Mouse (Mus musculus) liver, embryonic 13.5 days (tissue): ENCODE measurements around the gene Oxsm. TPM values are rescaled to one million over a fixed set of nuclear protein-coding genes. Genes with fewer than 3 reads are reported as not detected.
A peak's percentile ranks its signal among the peaks of the same experiment; 100 is the strongest.

Source experiments
- ATAC-seq: fragments of 200-750 bp; cut with Nextera tagmentation; 2 replicates; pipeline ENCODE4 v1.8.0; 2017; ENCODE audit warnings: low read depth, mild to moderate bottlenecking, moderate number of reproducible peaks, moderate library complexity
- DNase-seq: peaks from one replicate; pipeline ENCODE4 v3.0.0; 2022
- H3K27ac ChIP-seq: fragments of 300-500 bp; sonication (generic); 2 replicates; pipeline ENCODE4 v1.5.1; 2015; ENCODE audit warnings: moderate library complexity, mild to moderate bottlenecking, inconsistent platforms
- H3K27me3 ChIP-seq: fragments of 300-500 bp; sonication (generic); 2 replicates; pipeline ENCODE4 v1.6.1; 2015; ENCODE audit warnings: mild to moderate bottlenecking, inconsistent platforms
- H3K36me3 ChIP-seq: fragments of 300-500 bp; sonication (generic); 2 replicates; pipeline ENCODE4 v1.6.1; 2015; ENCODE audit warnings: mild to moderate bottlenecking, inconsistent platforms
- H3K4me1 ChIP-seq: fragments of 300-500 bp; sonication (generic); replicated peaks from 2 replicates; pipeline ENCODE4 v1.6.1; 2015; ENCODE audit warnings: inconsistent platforms
- H3K4me2 ChIP-seq: fragments of 300-500 bp; sonication (generic); 2 replicates; pipeline ENCODE4 v1.6.1; 2015; ENCODE audit warnings: inconsistent platforms, mild to moderate bottlenecking, moderate library complexity
- H3K4me3 ChIP-seq: fragments of 300-500 bp; sonication (generic); replicated peaks from 2 replicates; pipeline ENCODE4 v1.5.1; 2015; ENCODE audit warnings: mild to moderate bottlenecking, inconsistent platforms
- H3K9ac ChIP-seq: fragments of 300-500 bp; sonication (generic); 2 replicates; pipeline ENCODE4 v1.6.1; 2015; ENCODE audit warnings: mild to moderate bottlenecking, inconsistent platforms
- H3K9me3 ChIP-seq: fragments of 300-500 bp; sonication (generic); replicated peaks from 2 replicates; pipeline ENCODE4 v1.6.1; 2016; ENCODE audit warnings: inconsistent platforms
- WGBS: fragments of 180-500 bp; shearing (Covaris S2); methylation state at CpG from one replicate; pipeline ENCODE4 v1.1.7; 2015; ENCODE audit not compliant: insufficient replicate concordance; 5-methylcytosine and 5-hydroxymethylcytosine counted together
- polyA plus RNA-seq: library from polyadenylated mRNA; unstranded; fragments of >200 nt; fragmentation: Nextera tagmentation; extraction: Ambion mirVana; gene quantifications from 2 replicates; pipeline ENCODE4 v1.2.1, GENCODE M21; 2015

The Oxsm gene
- polyA plus RNA-seq, 1 experiment from 2014 or later = 2.2 TPM

DNA sequence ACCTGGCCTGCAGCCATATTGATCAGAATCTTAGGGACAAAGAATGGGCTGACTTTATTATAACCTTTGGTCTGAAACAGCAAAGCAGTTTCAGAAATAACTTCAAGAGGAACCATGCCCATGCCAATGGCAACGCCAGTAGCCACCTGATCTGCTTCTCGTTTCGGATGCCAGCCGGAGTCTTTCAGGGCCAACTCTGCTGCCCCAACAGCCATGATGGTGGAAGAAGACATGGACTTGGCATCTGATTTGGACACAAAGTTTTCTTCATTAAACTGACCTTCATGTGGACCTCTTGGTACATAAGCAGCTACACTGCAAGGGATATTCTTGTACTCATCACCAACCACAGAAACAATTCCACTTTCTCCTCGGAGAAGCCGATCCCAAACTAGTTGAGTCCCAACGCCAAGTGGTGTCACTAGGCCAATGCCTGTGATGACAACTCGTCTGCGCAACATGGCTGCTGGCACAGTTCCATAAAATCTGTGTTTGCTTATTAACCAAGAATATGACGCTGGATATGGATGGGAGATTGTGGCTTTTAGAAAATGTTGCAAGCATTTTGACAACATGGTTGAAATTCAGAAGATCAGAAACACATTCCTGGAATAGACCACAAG is 7.3 kb downstream of the Oxsm start:
- ATAC-seq = no peak
- Histone ChIP-seq H3K9me3 (peaks cover 4% of the 10 kb centered on the region), H3K27me3 (no peaks in the 10 kb centered on the region), H3K9ac (peak overlapping the region; percentile 83), H3K27ac (peak overlapping the region; percentile 95), H3K36me3 (0 out of 2 replicates have a peak, but pooled peaks cover 3% of the 10 kb centered on the region), H3K4me3 (peak overlapping the region; percentile 72), H3K4me2 (peak overlapping the region; percentile 79), H3K4me1 (peaks cover 57% of the 10 kb centered on the region)
- no peak for DNase-seq
- WGBS = 90% methylated on average over 10 of the region's 10 CpGs

DNA sequence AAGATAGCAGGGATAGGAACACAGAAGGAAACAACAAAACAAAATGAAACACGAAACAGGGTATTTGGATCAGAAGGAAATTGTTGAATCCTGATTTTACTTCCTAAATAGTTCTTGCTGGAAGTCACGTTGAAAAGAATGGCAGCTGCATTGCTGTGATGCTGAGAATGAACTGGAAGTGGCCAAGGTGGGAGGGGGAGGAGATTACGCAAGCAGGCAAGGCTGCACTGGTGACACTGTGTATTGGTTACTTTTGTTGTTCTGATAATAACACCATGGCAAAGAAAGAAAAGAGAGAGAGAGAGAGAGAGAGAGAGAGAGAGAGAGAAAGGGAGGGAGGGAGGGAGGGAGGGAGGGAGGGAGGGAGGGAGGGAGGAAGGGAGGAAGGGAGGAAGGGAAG is 13.1 kb downstream of the Oxsm start:
- ATAC-seq (no peak), DNase-seq (no peak)
- Histone ChIP-seq H3K9ac (no peak overlapping the region), H3K4me2 (no peak overlapping the region), H3K27me3 (peaks cover 3% of the 10 kb centered on the region; the same call in 1 of the 2 replicates), H3K27ac (no peak overlapping the region), H3K36me3 (0 out of 2 replicates have a peak, but pooled peaks cover 3% of the 10 kb centered on the region), H3K4me1 (0 out of 2 replicates have a peak, but pooled peaks cover 9% of the 10 kb centered on the region), H3K9me3 (peaks cover 5% of the 10 kb centered on the region), H3K4me3 (no peak overlapping the region)
- WGBS = 56% methylated on average over 3 of the region's 3 CpGs

DNA sequence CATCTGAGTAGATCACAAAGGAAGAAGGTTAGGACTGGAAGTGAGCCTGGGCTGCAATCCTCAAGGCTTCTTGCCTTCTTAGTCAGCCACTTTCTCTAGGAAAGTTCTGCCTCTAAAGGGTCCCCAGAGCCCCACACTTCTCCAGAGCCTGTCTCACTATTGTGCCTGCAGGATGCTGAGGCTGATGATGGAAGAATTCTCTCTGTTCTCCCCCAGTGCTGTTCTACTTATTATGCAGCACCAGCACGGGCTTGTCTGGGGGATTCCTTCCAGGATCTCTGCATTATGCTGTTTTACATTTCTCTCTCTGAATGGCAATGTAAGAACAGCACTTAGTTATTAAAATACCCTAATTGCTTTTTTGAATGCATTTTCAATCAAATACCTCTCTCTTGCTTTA is 16.1 kb downstream of the Oxsm start:
- H3K9ac ChIP-seq = no peak overlapping the region
- peaks cover 3% of the 10 kb centered on the region; the same call in 1 of the 2 replicates for H3K27me3 ChIP-seq
- no peaks in the 10 kb centered on the region for H3K4me1 ChIP-seq
- no peak overlapping the region for H3K27ac ChIP-seq
- H3K4me3 ChIP-seq = no peak overlapping the region
- no peaks in the 10 kb centered on the region for H3K36me3 ChIP-seq
- H3K9me3 ChIP-seq = peaks cover 5% of the 10 kb centered on the region
- H3K4me2 ChIP-seq = no peak overlapping the region
- ATAC-seq (no peak), DNase-seq (no peak)
- WGBS = 39% methylated on average over 1 of the region's 1 CpGs

DNA sequence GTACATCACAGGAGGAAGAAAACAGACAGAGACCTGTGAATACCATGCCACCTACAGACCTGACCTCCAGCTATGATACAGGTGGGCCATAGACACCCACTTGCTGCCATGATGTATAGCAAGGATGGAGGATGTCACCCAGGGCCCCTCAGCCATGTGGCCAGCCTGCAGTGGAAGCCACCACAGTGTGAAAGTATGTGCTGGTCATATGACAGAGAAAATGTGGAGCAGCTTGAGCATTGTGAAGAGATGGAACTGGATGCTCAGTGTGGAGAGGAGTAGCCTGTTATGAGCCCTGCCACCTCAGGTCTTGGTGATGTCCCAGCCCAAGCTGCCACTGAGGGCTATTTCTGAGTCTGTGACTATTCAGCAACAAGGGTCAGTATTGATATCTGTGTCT is 19.0 kb downstream of the Oxsm start:
- H3K36me3 ChIP-seq = no peaks in the 10 kb centered on the region
- peaks cover 3% of the 10 kb centered on the region; the same call in 1 of the 2 replicates for H3K27me3 ChIP-seq
- DNase-seq (no peak), ATAC-seq (no peak)
- H3K9me3 ChIP-seq = no peaks in the 10 kb centered on the region
- no peaks in the 10 kb centered on the region for H3K4me1 ChIP-seq
- H3K9ac ChIP-seq = no peak overlapping the region
- no peak overlapping the region for H3K4me2 ChIP-seq
- H3K27ac ChIP-seq = no peak overlapping the region
- no peak overlapping the region for H3K4me3 ChIP-seq

DNA sequence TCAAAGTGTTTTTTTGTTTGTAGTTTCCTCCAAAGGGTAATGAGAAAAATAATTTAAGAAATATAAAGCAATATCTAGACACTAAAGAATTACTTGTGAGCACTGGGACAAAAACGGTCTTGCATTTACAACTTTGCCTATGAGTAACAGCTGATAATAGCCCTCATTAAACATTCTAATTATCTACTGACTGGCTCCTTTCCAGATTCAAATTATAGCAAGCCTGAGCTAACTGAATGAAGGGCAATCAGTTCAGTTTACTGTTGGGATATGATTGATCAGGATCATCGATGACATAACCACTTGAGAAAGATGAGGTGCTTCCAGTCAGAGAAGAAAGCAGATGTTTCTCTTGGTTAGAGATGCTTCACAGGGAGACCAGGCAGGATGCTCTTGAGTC is 20.2 kb downstream of the Oxsm start:
- H3K27ac ChIP-seq = no peak overlapping the region
- H3K4me1 ChIP-seq = no peaks in the 10 kb centered on the region
- 67% methylated on average over 2 of the region's 2 CpGs for WGBS
- no peaks in the 10 kb centered on the region for H3K9me3 ChIP-seq
- DNase-seq (no peak), ATAC-seq (no peak)
- no peak overlapping the region for H3K4me2 ChIP-seq
- no peak overlapping the region for H3K9ac ChIP-seq
- no peak overlapping the region for H3K4me3 ChIP-seq
- no peaks in the 10 kb centered on the region for H3K36me3 ChIP-seq
- H3K27me3 ChIP-seq = peaks cover 3% of the 10 kb centered on the region; the same call in 1 of the 2 replicates

DNA sequence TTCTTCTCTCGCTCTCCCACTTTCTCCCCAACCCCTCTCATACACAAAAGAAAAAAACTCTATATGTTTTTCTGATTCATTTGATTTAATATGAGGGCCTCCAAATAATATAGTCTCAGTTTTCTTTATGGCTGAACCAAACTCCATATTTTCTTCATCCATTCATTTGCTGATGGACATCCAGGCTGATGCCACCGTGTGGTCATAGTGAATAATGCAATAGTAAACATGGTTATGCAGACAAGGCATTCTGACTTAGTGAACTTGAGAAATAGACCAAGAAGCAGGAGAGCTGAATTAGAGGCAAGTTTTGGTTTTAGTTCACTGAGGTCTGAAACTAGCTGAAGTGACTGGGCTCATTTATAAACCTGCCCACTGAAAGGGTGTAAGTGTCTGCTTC is 30.6 kb downstream of the Oxsm start:
- Histone ChIP-seq H3K4me1 (no peaks in the 10 kb centered on the region), H3K27me3 (no peaks in the 10 kb centered on the region), H3K4me2 (no peak overlapping the region), H3K9me3 (no peaks in the 10 kb centered on the region), H3K36me3 (no peaks in the 10 kb centered on the region), H3K27ac (no peak overlapping the region), H3K4me3 (no peak overlapping the region), H3K9ac (no peak overlapping the region)
- DNase-seq (no peak), ATAC-seq (no peak)
- WGBS = 44% methylated on average over 2 of the region's 2 CpGs

DNA sequence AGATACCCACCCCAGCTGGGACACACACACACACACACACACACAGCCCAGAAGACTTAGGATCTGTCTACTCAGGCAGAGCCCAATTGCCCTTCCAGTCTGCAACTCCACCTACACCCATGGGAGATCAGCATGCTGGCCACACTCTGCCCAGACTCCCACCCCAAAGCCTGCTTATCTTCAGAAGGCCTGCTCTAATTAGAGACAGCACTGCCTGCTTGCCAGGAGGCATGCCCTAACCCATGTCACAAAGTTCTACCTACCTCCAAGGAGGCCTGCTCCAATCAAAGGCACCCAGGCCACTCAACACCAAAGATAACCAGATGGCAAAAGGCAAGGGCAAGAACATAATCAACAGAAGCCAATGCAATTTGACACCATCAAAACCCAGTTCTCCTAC is 41.9 kb downstream of the Oxsm start:
- H3K36me3 ChIP-seq = no peaks in the 10 kb centered on the region
- DNase-seq = no peak
- ATAC-seq = peak; percentile 48; the same call in 1 of the 2 replicates
- no peak overlapping the region for H3K9ac ChIP-seq
- no peak overlapping the region for H3K4me3 ChIP-seq
- H3K4me1 ChIP-seq = no peaks in the 10 kb centered on the region
- H3K4me2 ChIP-seq = no peak overlapping the region
- H3K27me3 ChIP-seq = no peaks in the 10 kb centered on the region
- H3K9me3 ChIP-seq = no peaks in the 10 kb centered on the region
- H3K27ac ChIP-seq = no peak overlapping the region

DNA sequence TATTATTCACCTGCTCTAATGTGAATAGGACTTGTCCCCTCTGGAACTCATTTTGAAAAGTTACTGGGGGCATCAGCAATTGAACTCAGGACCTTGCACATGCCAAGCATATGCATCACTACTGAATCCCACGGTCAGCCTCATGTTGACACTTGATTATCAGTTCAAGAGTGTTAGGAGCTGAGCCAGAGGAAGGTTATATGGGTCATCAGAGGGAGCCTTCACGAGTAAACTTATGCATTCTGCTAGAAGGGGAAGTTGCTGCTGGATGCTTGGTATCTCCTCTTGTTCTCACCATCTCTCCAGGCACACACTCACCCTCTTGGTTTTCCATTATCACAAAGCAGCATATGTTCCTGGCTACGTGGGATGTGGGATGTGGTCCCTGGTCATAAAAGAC is 47.9 kb downstream of the Oxsm start:
- Histone ChIP-seq H3K27ac (no peak overlapping the region), H3K4me1 (no peaks in the 10 kb centered on the region), H3K4me3 (no peak overlapping the region), H3K9ac (no peak overlapping the region), H3K9me3 (no peaks in the 10 kb centered on the region), H3K36me3 (no peaks in the 10 kb centered on the region), H3K4me2 (no peak overlapping the region), H3K27me3 (no peaks in the 10 kb centered on the region)
- DNase-seq (no peak), ATAC-seq (no peak)
- 8% methylated on average over 3 of the region's 3 CpGs for WGBS

DNA sequence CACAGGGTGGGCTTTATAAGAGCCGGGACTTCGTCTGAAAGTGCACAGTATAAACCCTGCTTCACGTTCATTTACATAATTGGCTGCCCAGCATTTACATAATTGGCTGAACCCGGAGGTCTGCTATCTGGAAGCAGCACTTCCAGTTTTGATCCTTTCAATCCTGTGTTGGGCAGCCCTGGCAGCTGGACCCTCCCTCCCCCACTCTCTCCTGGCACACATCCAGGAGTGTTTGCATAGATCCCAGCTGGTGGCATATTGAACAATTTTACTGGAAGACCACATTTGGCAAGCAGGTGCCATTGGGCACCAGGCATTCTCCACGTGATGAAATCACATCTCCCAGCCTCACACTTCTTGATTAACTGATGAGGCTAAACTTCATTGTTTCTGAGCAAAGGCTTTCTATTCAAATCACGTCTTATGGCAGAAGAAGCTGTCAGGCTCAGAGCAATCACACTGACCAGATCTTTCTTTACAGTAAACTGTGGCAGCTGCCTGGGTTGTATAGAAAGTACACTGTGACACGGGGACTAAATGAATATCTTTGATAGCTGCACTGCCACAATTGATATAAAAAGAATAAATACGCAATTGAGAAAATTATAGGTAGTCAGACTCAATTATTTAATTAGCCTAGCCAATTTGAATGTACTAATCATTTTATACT is 48.5 kb downstream of the Oxsm start:
- Histone ChIP-seq H3K27me3 (no peaks in the 10 kb centered on the region), H3K4me3 (no peak overlapping the region), H3K9ac (no peak overlapping the region), H3K4me2 (no peak overlapping the region), H3K4me1 (no peaks in the 10 kb centered on the region), H3K27ac (no peak overlapping the region), H3K9me3 (no peaks in the 10 kb centered on the region), H3K36me3 (no peaks in the 10 kb centered on the region)
- ATAC-seq (no peak), DNase-seq (no peak)
- 48% methylated on average over 8 of the region's 8 CpGs for WGBS

DNA sequence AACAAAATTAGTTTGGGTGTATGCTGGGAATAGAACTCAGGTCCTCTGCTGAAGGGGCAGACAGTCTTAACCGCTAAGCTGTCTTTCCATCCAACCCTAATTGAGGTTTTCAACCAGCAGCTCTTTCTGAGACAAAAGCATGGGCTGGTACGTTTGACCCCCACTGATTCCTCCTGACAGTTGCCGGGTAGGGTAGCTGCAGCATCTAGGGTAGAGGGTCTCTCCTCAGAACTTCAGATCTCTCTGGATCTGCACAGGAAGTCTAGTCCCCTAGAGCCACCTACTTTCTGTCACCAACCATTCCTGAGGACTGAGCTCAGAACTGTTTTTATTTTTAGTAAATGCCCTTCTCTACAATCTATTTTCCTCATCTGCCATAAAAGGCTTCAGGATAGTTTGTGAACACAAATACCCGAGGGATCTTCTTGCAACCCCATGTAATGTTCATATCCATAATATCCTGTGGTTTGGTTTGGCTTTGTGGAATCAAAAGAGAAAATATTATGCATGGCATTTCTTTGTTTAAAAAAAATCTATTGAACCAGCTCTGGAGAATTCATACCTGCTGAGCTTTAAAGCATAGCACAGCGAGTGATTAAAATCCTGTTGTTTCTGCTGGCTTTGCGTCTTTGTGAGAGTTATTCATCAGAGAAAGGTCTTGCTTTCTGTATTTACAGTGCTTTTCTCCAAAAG is 49.2 kb downstream of the Oxsm start:
- DNase-seq (no peak), ATAC-seq (no peak)
- Histone ChIP-seq H3K4me3 (no peak overlapping the region), H3K27me3 (no peaks in the 10 kb centered on the region), H3K9ac (no peak overlapping the region), H3K27ac (no peak overlapping the region), H3K4me1 (no peaks in the 10 kb centered on the region), H3K9me3 (no peaks in the 10 kb centered on the region), H3K4me2 (no peak overlapping the region), H3K36me3 (no peaks in the 10 kb centered on the region)
- 46% methylated on average over 6 of the region's 6 CpGs for WGBS

DNA sequence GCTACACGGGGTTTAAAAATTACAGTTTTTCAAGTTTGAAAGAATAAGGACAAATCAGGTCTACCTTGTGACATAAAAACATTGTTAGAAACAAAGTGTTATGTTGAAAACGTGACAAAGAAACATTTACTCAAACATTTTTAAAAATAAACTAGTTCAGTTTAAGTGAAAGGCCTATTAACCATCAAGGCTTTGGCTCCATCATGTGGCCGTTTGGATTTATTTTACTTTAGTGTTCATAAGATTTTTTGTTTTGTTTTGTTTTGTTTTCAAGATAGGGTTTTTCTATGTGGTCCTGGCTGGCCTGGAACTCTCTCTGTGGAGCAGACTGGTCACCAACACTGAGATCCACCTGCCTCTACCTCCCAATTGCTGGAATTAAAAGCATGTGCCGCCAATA is 53.1 kb downstream of the Oxsm start:
- no peak for ATAC-seq
- Histone ChIP-seq H3K4me3 (no peak overlapping the region), H3K36me3 (no peaks in the 10 kb centered on the region), H3K4me1 (no peaks in the 10 kb centered on the region), H3K4me2 (no peak overlapping the region), H3K9ac (no peak overlapping the region), H3K27ac (no peak overlapping the region), H3K9me3 (no peaks in the 10 kb centered on the region), H3K27me3 (no peaks in the 10 kb centered on the region)
- WGBS = 52% methylated on average over 4 of the region's 4 CpGs
- no peak for DNase-seq

DNA sequence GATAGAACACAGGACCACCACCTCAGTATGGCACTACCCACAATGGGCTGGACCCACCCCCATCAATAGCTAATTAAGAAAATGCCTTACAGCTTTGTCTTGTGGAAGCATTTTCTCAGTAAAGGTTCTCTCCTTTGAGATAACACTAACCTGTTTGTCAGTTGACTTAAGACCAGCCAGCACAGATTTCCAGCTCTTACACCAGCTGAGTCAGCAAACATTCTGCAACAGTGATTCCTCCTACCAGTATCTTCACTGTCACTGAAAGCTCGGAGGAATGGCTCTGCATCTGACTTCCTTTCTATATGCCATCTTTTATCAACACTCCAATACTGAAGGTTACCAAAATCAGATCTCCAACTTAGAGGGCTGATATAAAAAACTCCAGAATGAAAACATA is 54.1 kb downstream of the Oxsm start:
- DNase-seq (no peak), ATAC-seq (no peak)
- H3K4me2 ChIP-seq = no peak overlapping the region
- H3K27me3 ChIP-seq = no peaks in the 10 kb centered on the region
- H3K9ac ChIP-seq = no peak overlapping the region
- WGBS = 29% methylated on average over 1 of the region's 1 CpGs
- H3K4me3 ChIP-seq = no peak overlapping the region
- no peaks in the 10 kb centered on the region for H3K9me3 ChIP-seq
- H3K27ac ChIP-seq = no peak overlapping the region
- no peaks in the 10 kb centered on the region for H3K36me3 ChIP-seq
- H3K4me1 ChIP-seq = no peaks in the 10 kb centered on the region
